Mouse (Mus musculus) lung, embryonic 14.5 days (tissue): ENCODE measurements around the gene Efs. TPM values are rescaled to one million over a fixed set of nuclear protein-coding genes. Genes with fewer than 3 reads are reported as not detected.
"Not testable (repeated sequence)": the region's sequence is repeated elsewhere in the genome, so short reads cannot be mapped to it uniquely, and the experiment has no call there.

ENCODE experiments used
- ATAC-seq: fragments of 200-750 bp; cut with Nextera tagmentation; 2 replicates; pipeline ENCODE4 v1.8.0; 2017; ENCODE audit warnings: mild to moderate bottlenecking, moderate TSS enrichment, moderate library complexity; ENCODE audit not compliant: insufficient read depth
- DNase-seq: peaks from one replicate; pipeline ENCODE4 v3.0.0-alpha.2; 2015
- H3K27ac ChIP-seq: fragments of 300-500 bp; sonication (generic); 2 replicates; pipeline ENCODE4 v1.5.1; 2014; ENCODE audit warnings: low read depth, mild to moderate bottlenecking, moderate library complexity
- H3K27me3 ChIP-seq: fragments of 300-500 bp; sonication (generic); 2 replicates; pipeline ENCODE4 v1.6.1; 2014; ENCODE audit warnings: low read length, control low read depth; ENCODE audit not compliant: insufficient read depth
- H3K36me3 ChIP-seq: fragments of 300-500 bp; sonication (generic); 2 replicates; pipeline ENCODE4 v1.6.1; 2014; ENCODE audit warnings: control low read depth; ENCODE audit not compliant: insufficient read depth
- H3K4me1 ChIP-seq: fragments of 300-500 bp; sonication (generic); 2 replicates; pipeline ENCODE4 v1.6.1; 2014; ENCODE audit warnings: antibody characterized with exemption, control low read depth; ENCODE audit not compliant: insufficient read depth
- H3K4me2 ChIP-seq: fragments of 300-500 bp; sonication (generic); 2 replicates; pipeline ENCODE4 v1.6.1; 2014; ENCODE audit warnings: mild to moderate bottlenecking
- H3K4me3 ChIP-seq: fragments of 300-500 bp; sonication (generic); 2 replicates; pipeline ENCODE4 v1.5.1; 2014; ENCODE audit warnings: low read depth, low read length
- H3K9ac ChIP-seq: fragments of 300-500 bp; sonication (generic); 2 replicates; pipeline ENCODE4 v1.6.1; 2014
- H3K9me3 ChIP-seq: fragments of 300-500 bp; sonication (generic); 2 replicates; pipeline ENCODE4 v1.6.1; 2016; ENCODE audit warnings: low read depth, low read length, control low read depth
- CTCF ChIP-seq: IDR thresholded peaks from 2 replicates; pipeline ENCODE4 v1.5.1; 2016; ENCODE audit warnings: antibody characterized with exemption, low read depth
- WGBS: fragments of 180-500 bp; shearing (Covaris S2); extraction: QIAGEN DNeasy Blood & Tissue Kit; methylation state at CpG from one replicate; pipeline ENCODE4 v1.1.7; 2014; 5-methylcytosine and 5-hydroxymethylcytosine counted together
- polyA plus RNA-seq: library from polyadenylated mRNA; unstranded; fragments of >200 nt; fragmentation: Nextera tagmentation; extraction: Ambion mirVana; gene quantifications from 2 replicates; pipeline ENCODE4 v1.2.1, GENCODE M21; 2014

Gene Efs
- 29.3 and 33.7 TPM in 2 replicates for polyA plus RNA-seq

DNA sequence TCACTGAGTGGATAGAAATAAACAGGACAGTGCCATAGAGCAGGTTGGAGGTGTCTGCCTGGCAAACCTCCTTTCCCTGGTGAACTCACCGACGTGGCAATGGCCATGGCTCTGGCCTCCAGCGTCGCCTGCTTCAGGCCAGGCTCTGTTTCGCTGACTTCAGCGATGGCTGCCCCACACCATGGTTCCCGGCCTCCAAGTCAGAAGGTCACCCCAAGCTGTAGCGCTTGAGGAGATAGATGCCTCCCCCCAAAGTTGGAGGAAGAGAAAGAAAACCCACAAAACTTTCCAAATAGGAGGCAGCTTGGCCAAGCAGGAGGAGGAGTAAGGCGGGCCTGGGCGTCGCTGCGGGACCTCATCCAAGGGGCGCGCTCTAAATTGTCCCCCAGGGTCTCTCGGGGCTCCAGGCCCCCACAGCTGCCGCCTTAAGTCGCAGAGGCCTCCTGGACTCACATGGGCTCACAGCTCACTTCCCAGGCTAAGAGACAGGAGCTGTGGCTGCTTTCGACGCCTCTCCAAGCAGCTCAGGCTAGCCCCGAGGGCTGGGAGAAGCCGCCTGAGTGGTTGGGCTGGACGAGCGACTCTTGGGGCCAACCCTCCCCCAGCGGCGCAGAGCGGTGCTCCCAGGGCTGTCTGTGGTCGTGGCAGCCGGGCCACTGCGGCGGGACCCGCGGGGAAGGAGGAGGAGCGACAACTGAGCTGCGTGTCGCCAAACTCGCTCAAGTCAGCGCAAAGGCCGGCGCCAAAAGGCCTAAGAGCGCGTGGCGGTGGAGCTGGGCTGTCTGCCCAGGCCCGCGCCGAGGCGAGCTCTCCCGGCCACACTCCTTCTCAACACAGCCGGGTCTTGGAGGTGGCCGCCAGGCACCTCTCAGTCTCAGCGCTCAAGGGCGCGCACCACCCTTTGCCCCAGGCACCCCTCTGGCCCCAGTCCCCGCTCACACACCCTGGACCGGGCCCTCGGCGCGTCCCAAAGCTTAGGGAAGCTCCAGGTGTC is at the start of gene Efs:
Gene Efs, minus strand, starts transcription at position 778 of the 994 bp plus-strand sequence.
- peaks cover 7% of the 10 kb centered on the region for H3K36me3 ChIP-seq
- no peaks in the 10 kb centered on the region; the same call in 1 of the 2 replicates for H3K4me1 ChIP-seq
- DNase-seq, result peak; percentile 84
- H3K27me3 ChIP-seq, result peaks cover 7% of the 10 kb centered on the region; the same call in 1 of the 2 replicates
- no peak for TF ChIP-seq CTCF
- H3K9me3 ChIP-seq, result no peaks in the 10 kb centered on the region
- peak within 1 kb of the TSS; percentile 56 for H3K4me3 ChIP-seq
- WGBS, result 1% methylated on average over 50 of the region's 57 CpGs
- peak within 1 kb of the TSS; percentile 99 for H3K27ac ChIP-seq
- peak within 1 kb of the TSS; percentile 90 for H3K9ac ChIP-seq
- H3K4me2 ChIP-seq, result peak within 1 kb of the TSS; percentile 87
- ATAC-seq, result peak; percentile 71

GRCm38 (mm10) chr14:54974068-54974791 is 48.3 kb upstream of the Efs start:
- WGBS, result 79% methylated on average over 6 of the region's 6 CpGs
- Histone ChIP-seq H3K36me3 (no peaks in the 10 kb centered on the region), H3K9me3 (no peaks in the 10 kb centered on the region), H3K4me1 (no peaks in the 10 kb centered on the region), H3K4me3 (no peak overlapping the region), H3K27ac (no peak overlapping the region), H3K4me2 (no peak overlapping the region), H3K9ac (no peak overlapping the region), H3K27me3 (no peaks in the 10 kb centered on the region)
- no peak for TF ChIP-seq CTCF
- DNase-seq (no peak), ATAC-seq (no peak)

DNA sequence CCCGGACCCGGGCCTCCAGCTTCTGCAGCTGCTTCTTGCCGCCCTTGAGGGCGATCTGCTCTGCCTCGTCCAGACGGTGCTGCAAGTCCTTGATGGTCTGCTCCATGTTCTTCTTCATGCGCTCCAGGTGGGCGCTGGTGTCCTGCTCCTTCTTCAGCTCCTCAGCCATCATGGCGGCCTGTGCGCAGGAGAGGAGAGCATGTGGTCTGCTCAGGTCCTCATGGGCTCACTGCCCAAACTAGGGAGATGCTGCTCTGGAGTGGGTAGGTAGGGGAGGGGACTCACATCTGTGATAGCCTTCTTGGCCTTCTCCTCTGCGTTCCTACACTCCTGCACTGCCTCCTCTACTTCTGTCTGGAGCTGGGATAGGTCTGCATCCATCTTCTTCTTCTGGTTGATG is 46.9 kb upstream of the Efs start:
- not testable (repeated sequence) for H3K36me3 ChIP-seq, H3K4me1 ChIP-seq, H3K27ac ChIP-seq, H3K9me3 ChIP-seq, DNase-seq, H3K4me3 ChIP-seq, H3K4me2 ChIP-seq, ATAC-seq, H3K9ac ChIP-seq, H3K27me3 ChIP-seq
- 90% methylated on average over 7 of the region's 11 CpGs for WGBS

- Histone ChIP-seq H3K9me3 (no peaks in the 10 kb centered on the region), H3K9ac (no peak overlapping the region), H3K36me3 (no peaks in the 10 kb centered on the region), H3K27me3 (no peaks in the 10 kb centered on the region), H3K4me1 (no peaks in the 10 kb centered on the region), H3K4me2 (no peak overlapping the region), H3K4me3 (no peak overlapping the region), H3K27ac (no peak overlapping the region)
- DNase-seq (no peak), ATAC-seq (no peak)
- TF ChIP-seq CTCF, result no peak
Observed at GRCm38 (mm10) chr14:54968344-54968743, 42.4 kb upstream of the Efs start.

- ATAC-seq (no peak), DNase-seq (no peak)
- Histone ChIP-seq H3K4me3 (no peak overlapping the region), H3K4me1 (no peaks in the 10 kb centered on the region), H3K4me2 (no peak overlapping the region), H3K27ac (no peak overlapping the region), H3K36me3 (no peaks in the 10 kb centered on the region), H3K9me3 (no peaks in the 10 kb centered on the region), H3K9ac (no peak overlapping the region), H3K27me3 (no peaks in the 10 kb centered on the region)
- WGBS, result 73% methylated on average over 3 of the region's 3 CpGs
- TF ChIP-seq CTCF, result no peak
Observed at GRCm38 (mm10) chr14:54967874-54968273, 41.9 kb upstream of the Efs start.

- 59% methylated on average over 7 of the region's 7 CpGs for WGBS
- peak within 1 kb of the TSS; percentile 2; the same call in 1 of the 2 replicates for H3K27ac ChIP-seq
- H3K36me3 ChIP-seq, result no peaks in the 10 kb centered on the region
- no peak for TF ChIP-seq CTCF
- ATAC-seq (no peak), DNase-seq (no peak)
- H3K4me1 ChIP-seq, result no peaks in the 10 kb centered on the region
- no peak within 1 kb of the TSS for H3K4me3 ChIP-seq
- H3K9me3 ChIP-seq, result no peaks in the 10 kb centered on the region
- H3K4me2 ChIP-seq, result no peak within 1 kb of the TSS
- no peak within 1 kb of the TSS for H3K9ac ChIP-seq
- H3K27me3 ChIP-seq, result no peaks in the 10 kb centered on the region
Observed at GRCm38 (mm10) chr14:54966320-54966977, 40.5 kb upstream of the Efs start, which contains the start of gene Myh6. TSS of gene Myh6 (minus strand) at chr14:54966927.

DNA sequence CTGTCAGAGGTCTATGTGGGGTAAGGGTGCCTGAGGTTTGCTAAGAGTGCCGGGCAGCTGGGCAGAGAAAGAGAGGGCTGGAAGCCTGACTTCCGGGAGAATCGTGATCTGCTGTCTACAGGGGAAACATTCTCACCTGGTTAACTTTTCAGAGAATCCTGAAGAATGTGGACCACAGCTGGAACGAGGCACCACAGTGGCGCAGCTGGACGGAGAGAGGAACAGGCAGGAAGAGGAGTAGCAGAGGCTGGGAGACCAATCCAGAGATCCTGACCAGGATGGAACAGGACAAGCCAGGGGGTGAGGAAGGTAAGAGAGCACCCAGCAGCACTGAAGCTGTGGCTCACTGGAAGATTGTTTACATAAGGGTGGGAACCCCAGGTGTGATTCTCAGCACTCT is 39.7 kb upstream of the Efs start:
- Histone ChIP-seq H3K9me3 (no peaks in the 10 kb centered on the region), H3K9ac (peak overlapping the region; percentile 7; the same call in 1 of the 2 replicates), H3K4me1 (no peaks in the 10 kb centered on the region), H3K36me3 (no peaks in the 10 kb centered on the region), H3K4me3 (no peak overlapping the region), H3K27me3 (no peaks in the 10 kb centered on the region), H3K4me2 (no peak overlapping the region), H3K27ac (peak overlapping the region; percentile 2; the same call in 1 of the 2 replicates)
- DNase-seq (no peak), ATAC-seq (no peak)
- TF ChIP-seq CTCF, result no peak
- WGBS, result 47% methylated on average over 6 of the region's 6 CpGs
